Mouse (Mus musculus): ENCODE results near the gene Fabp3. TPM values are rescaled to one million over a fixed set of nuclear protein-coding genes. Genes with fewer than 3 reads are reported as not detected.

Fabp3 gene
- total RNA-seq (2021) (1,000 to 10,000 TPM; 5,566 to 6,234 TPM), polyA plus RNA-seq (2012; rRNA removed) (6,657 and 8,958 TPM in 2 replicates)
- long read RNA-seq, transcript Fabp3-201 (4 exons, 823 nt), result major isoform, 7,705 of 7,821 reads
- long read RNA-seq, partial matches to known transcripts, result 98 of 7,821 reads
- long read RNA-seq, other reads (novel, unspliced or antisense), result 18 of 7,821 reads

DNA sequence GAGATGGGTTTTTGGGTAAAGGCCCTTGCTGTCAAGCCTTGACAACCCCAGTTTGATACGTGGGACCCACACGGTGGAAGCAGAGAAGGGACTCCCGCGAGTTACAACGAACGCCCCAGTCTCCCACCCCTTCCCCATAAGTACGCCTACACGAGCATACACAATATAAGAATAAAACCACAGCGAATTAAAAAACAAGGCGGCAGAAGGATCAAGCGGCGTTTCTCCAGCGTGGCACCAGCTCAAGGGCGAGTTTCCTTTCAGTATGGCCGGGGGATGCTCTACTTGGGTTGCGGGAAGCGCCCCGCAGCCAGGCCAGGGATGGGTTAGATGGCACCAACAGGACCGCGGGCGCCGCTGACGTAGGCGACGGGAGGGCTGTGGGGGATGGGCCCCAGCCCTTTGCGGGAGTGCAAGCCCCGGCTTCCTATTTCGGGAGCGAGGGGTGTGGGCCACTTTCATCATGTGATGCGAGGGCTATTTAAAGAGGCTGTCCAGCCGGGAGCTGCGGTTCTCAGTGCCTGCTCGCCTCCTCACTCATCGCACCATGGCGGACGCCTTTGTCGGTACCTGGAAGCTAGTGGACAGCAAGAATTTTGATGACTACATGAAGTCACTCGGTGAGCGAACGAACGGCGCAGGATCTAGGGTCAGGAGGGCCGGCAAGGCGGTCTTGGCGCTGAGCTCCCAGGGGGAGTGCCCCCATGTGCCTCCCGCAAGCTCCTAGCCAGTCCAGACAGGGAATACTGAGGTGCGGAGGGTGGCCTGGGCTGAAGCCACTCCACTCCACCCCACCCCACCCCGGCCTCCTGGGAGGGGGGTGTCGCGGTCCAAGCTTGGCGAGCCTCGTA is at the start of gene Fabp3, which contains the start of gene Gm10570:
TSS of gene Fabp3 (plus strand) at position 365 of the 851 bp plus-strand sequence.
TSS of gene Gm10570 (minus strand) at position 444 of the 851 bp plus-strand sequence.
- WGBS, result 1% methylated on average over 52 of the region's 52 CpGs
- Histone ChIP-seq H3K9ac (ENCODE audit: low read depth, low read length) (peak within 1 kb of the TSS; percentile 93), H3K27me3 (ENCODE audit: control insufficient read depth, insufficient read depth, low read length) (peaks cover 3% of the 10 kb centered on the region; the same call in 1 of the 2 replicates), H3K4me3 (peak within 1 kb of the TSS; percentile 45), H3K79me2 (replicated peaks; ENCODE audit: control insufficient read depth, insufficient read depth, low read length) (no peaks in the 10 kb centered on the region; the same call in 1 of the 2 replicates), H3K27ac (peak within 1 kb of the TSS; percentile 94), H3K4me1 (ENCODE audit: control insufficient read depth, insufficient read depth, low read length) (0 out of 2 replicates have a peak, but pooled peaks cover 1% of the 10 kb centered on the region), H3K36me3 (ENCODE audit: control insufficient read depth, insufficient read depth, low read length) (peaks cover 7% of the 10 kb centered on the region)
- TF ChIP-seq EP300 (IDR thresholded peaks at IDR 0.05; ENCODE audit: insufficient read depth, low read depth, low read length), result peak; percentile 48; the same call in 1 of the 2 replicates
- no peak for TF ChIP-seq CTCF (IDR thresholded peaks at IDR 0.05)
- TF ChIP-seq POLR2A (IDR thresholded peaks at IDR 0.05; ENCODE audit: insufficient read depth, low read depth, low read length), result peak; percentile 89
- peak; percentile 79 to 84 for DNase-seq
- intact Hi-C loops (cut with DNase I), result no loop called here

DNA sequence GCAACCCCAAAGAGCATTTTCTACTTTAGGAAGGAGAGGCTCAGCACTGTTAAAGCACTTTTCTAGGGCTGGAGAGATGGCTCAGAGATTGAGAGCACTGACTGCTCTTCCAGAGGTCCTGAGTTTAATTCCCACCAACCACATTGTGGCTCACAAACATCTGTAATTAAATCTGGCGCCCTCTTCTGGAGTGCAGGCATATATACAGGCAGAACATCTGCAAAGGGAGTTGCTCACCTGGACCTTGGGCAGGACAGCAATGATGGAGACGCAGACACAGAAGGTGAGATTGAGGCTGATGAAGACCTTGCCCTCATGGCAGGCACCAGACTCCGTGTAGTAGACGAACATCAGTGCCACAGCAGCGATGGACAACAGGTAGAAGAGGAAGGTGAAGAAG is 48.0 kb upstream of the Fabp3 start:
- intact Hi-C loops (cut with DNase I), result no loop called here
- H3K4me1 ChIP-seq (ENCODE audit: control insufficient read depth, insufficient read depth, low read length), result no peaks in the 10 kb centered on the region
- H3K36me3 ChIP-seq (ENCODE audit: control insufficient read depth, insufficient read depth, low read length), result no peaks in the 10 kb centered on the region
- H3K27ac ChIP-seq, result no peak overlapping the region
- no peaks in the 10 kb centered on the region for H3K79me2 ChIP-seq (replicated peaks; ENCODE audit: control insufficient read depth, insufficient read depth, low read length)
- DNase-seq, result no peak
- 30% methylated on average over 5 of the region's 5 CpGs for WGBS
- no peak overlapping the region for H3K9ac ChIP-seq (ENCODE audit: low read depth, low read length)
- peak; percentile 57 for TF ChIP-seq CTCF (IDR thresholded peaks at IDR 0.05)
- TF ChIP-seq EP300 (IDR thresholded peaks at IDR 0.05; ENCODE audit: insufficient read depth, low read depth, low read length), result no peak
- no peak for TF ChIP-seq POLR2A (IDR thresholded peaks at IDR 0.05; ENCODE audit: insufficient read depth, low read depth, low read length)
- H3K27me3 ChIP-seq (ENCODE audit: control insufficient read depth, insufficient read depth, low read length), result no peaks in the 10 kb centered on the region
- no peak overlapping the region for H3K4me3 ChIP-seq

DNA sequence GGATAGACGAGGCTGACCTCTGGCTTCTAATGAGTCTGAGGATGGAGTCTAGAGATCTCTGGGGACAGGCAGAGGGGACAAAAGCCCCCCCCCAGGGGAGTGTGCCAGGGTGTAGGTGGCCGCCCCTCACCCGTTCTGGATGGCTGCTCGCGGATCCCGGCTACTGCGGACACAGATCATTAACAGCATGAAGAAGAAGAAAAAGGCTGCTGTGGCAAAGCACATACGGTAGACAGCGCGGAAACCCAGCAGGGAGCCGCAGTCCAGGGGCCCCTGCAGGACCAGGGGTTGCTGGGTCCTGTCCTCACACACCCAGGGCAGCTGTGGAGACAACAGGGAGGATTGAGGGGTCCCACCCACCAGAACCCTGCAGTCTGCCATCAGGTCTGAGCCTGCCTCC is 44.3 kb upstream of the Fabp3 start:
- Histone ChIP-seq H3K4me3 (no peak overlapping the region), H3K79me2 (replicated peaks; ENCODE audit: control insufficient read depth, insufficient read depth, low read length) (no peaks in the 10 kb centered on the region), H3K27ac (no peak overlapping the region), H3K4me1 (ENCODE audit: control insufficient read depth, insufficient read depth, low read length) (no peaks in the 10 kb centered on the region), H3K36me3 (ENCODE audit: control insufficient read depth, insufficient read depth, low read length) (no peaks in the 10 kb centered on the region), H3K27me3 (ENCODE audit: control insufficient read depth, insufficient read depth, low read length) (no peaks in the 10 kb centered on the region), H3K9ac (ENCODE audit: low read depth, low read length) (no peak overlapping the region)
- no peak for DNase-seq
- TF ChIP-seq POLR2A (IDR thresholded peaks at IDR 0.05; ENCODE audit: insufficient read depth, low read depth, low read length) (no peak), EP300 (IDR thresholded peaks at IDR 0.05; ENCODE audit: insufficient read depth, low read depth, low read length) (no peak), CTCF (IDR thresholded peaks at IDR 0.05) (no peak)
- intact Hi-C loops (cut with DNase I), result loop anchor here (1.0 kb wide), 1 partner anchor 28 kb away; no protein-coding TSS in a partner anchor
- 36% methylated on average over 11 of the region's 11 CpGs for WGBS

DNA sequence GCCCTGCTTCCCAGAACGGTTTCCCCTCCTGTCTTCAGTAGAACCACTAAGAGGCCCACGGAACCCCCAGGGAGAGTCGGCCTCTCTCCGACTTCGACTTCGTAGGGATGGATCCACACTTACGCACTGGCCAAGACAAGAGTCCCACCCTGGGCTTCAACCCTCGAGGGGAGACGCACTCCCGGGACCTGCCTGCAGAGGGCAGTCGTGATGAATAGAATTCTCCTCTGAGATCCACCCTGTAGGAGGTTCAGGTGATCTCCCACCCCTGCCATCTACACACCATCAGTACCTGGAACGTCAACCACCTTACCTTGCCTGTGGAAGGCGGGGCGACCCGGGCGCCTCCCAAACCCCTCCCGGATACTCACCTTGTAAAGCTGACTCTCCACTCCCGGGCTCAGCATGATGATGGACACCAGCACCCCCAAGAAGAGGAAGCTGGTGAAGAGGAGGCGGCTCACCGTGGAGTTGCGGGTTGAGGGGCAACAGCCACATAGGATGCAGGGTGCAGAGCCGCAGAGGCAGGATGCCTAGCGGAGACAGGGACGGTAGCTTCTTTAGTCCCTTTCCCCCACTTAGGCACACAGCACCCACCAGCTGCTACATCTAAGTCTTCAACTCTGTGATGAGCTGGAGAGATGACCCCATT is 43.6 kb upstream of the Fabp3 start:
- H3K27me3 ChIP-seq (ENCODE audit: control insufficient read depth, insufficient read depth, low read length), result no peaks in the 10 kb centered on the region
- no peak overlapping the region for H3K4me3 ChIP-seq
- intact Hi-C loops (cut with DNase I), result loop anchor here (1.0 kb wide), 1 partner anchor 27 kb away; no protein-coding TSS in a partner anchor
- no peaks in the 10 kb centered on the region for H3K79me2 ChIP-seq (replicated peaks; ENCODE audit: control insufficient read depth, insufficient read depth, low read length)
- H3K27ac ChIP-seq, result no peak overlapping the region
- no peaks in the 10 kb centered on the region for H3K36me3 ChIP-seq (ENCODE audit: control insufficient read depth, insufficient read depth, low read length)
- no peak overlapping the region for H3K9ac ChIP-seq (ENCODE audit: low read depth, low read length)
- DNase-seq, result peak; percentile 45 to 78
- H3K4me1 ChIP-seq (ENCODE audit: control insufficient read depth, insufficient read depth, low read length), result no peaks in the 10 kb centered on the region
- TF ChIP-seq EP300 (IDR thresholded peaks at IDR 0.05; ENCODE audit: insufficient read depth, low read depth, low read length), result no peak
- peak; percentile 84 for TF ChIP-seq CTCF (IDR thresholded peaks at IDR 0.05)
- WGBS, result 19% methylated on average over 24 of the region's 24 CpGs

DNA sequence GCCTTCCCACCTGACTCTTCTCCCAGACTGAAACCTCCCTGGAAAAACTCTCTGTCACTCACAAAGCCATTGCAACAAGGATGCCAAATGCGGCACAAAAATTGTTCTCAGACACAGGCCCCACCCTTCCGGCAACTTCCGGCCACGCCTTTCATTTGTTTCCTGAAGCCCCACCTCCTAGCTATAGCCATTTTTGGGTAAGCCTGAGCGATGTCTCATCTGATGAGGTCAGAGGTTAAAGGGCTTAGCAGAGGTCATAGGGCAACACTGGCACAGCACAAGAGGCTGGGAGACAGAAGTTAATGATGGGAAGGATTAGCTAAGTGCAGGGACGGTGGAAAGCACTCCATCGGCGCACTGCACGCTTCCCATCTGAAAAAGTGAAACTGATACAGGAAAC is 41.8 kb upstream of the Fabp3 start:
- no peaks in the 10 kb centered on the region for H3K79me2 ChIP-seq (replicated peaks; ENCODE audit: control insufficient read depth, insufficient read depth, low read length)
- intact Hi-C loops (cut with DNase I), result no loop called here
- TF ChIP-seq EP300 (IDR thresholded peaks at IDR 0.05; ENCODE audit: insufficient read depth, low read depth, low read length), result no peak
- TF ChIP-seq POLR2A (IDR thresholded peaks at IDR 0.05; ENCODE audit: insufficient read depth, low read depth, low read length), result no peak
- TF ChIP-seq CTCF (IDR thresholded peaks at IDR 0.05), result no peak
- H3K27ac ChIP-seq, result no peak overlapping the region
- H3K27me3 ChIP-seq (ENCODE audit: control insufficient read depth, insufficient read depth, low read length), result no peaks in the 10 kb centered on the region
- H3K36me3 ChIP-seq (ENCODE audit: control insufficient read depth, insufficient read depth, low read length), result no peaks in the 10 kb centered on the region
- 49% methylated on average over 9 of the region's 9 CpGs for WGBS
- H3K4me3 ChIP-seq, result no peak overlapping the region
- no peaks in the 10 kb centered on the region for H3K4me1 ChIP-seq (ENCODE audit: control insufficient read depth, insufficient read depth, low read length)
- H3K9ac ChIP-seq (ENCODE audit: low read depth, low read length), result no peak overlapping the region
- DNase-seq, result no peak

All from heart, adult 2 months (tissue).